Mouse (Mus musculus) hindbrain, embryonic 12.5 days (tissue): ENCODE measurements around the gene Psmb11. TPM values are rescaled to one million over a fixed set of nuclear protein-coding genes. Genes with fewer than 3 reads are reported as not detected.

Experiments used
- ATAC-seq: fragments of 200-750 bp; cut with Nextera tagmentation; 2 replicates; pipeline ENCODE4 v1.8.0; 2017; ENCODE audit warnings: moderate TSS enrichment; ENCODE audit not compliant: low FRiP score
- H3K27ac ChIP-seq: fragments of 300-500 bp; sonication (generic); 2 replicates; pipeline ENCODE4 v1.5.1; 2016; ENCODE audit warnings: mild to moderate bottlenecking
- H3K27me3 ChIP-seq: fragments of 300-500 bp; sonication (generic); 2 replicates; pipeline ENCODE4 v1.6.1; 2016; ENCODE audit warnings: mild to moderate bottlenecking
- H3K36me3 ChIP-seq: fragments of 300-500 bp; sonication (generic); 2 replicates; pipeline ENCODE4 v1.6.1; 2016; ENCODE audit warnings: mild to moderate bottlenecking
- H3K4me1 ChIP-seq: fragments of 300-500 bp; sonication (generic); 2 replicates; pipeline ENCODE4 v1.6.1; 2016
- H3K4me2 ChIP-seq: fragments of 300-500 bp; sonication (generic); replicated peaks from 2 replicates; pipeline ENCODE4 v1.6.1; 2016; ENCODE audit warnings: mild to moderate bottlenecking
- H3K4me3 ChIP-seq: fragments of 300-500 bp; sonication (generic); 2 replicates; pipeline ENCODE4 v1.5.1; 2016; ENCODE audit warnings: mild to moderate bottlenecking
- H3K9ac ChIP-seq: fragments of 300-500 bp; sonication (generic); 2 replicates; pipeline ENCODE4 v1.6.1; 2016; ENCODE audit warnings: mild to moderate bottlenecking, moderate library complexity
- H3K9me3 ChIP-seq: fragments of 300-500 bp; sonication (generic); replicated peaks from 2 replicates; pipeline ENCODE4 v1.6.1; 2016; ENCODE audit warnings: mild to moderate bottlenecking
- WGBS: fragments of 180-500 bp; shearing (Covaris S2); methylation state at CpG from one replicate; pipeline ENCODE4 v1.1.7; 2016; 5-methylcytosine and 5-hydroxymethylcytosine counted together
- polyA plus RNA-seq: library from polyadenylated mRNA; unstranded; fragments of >200 nt; fragmentation: Nextera tagmentation; extraction: Ambion mirVana; gene quantifications from 2 replicates; pipeline ENCODE4 v1.2.1, GENCODE M21; 2016

Gene Psmb11
- polyA plus RNA-seq, 1 experiment from 2014 or later: not detected

DNA sequence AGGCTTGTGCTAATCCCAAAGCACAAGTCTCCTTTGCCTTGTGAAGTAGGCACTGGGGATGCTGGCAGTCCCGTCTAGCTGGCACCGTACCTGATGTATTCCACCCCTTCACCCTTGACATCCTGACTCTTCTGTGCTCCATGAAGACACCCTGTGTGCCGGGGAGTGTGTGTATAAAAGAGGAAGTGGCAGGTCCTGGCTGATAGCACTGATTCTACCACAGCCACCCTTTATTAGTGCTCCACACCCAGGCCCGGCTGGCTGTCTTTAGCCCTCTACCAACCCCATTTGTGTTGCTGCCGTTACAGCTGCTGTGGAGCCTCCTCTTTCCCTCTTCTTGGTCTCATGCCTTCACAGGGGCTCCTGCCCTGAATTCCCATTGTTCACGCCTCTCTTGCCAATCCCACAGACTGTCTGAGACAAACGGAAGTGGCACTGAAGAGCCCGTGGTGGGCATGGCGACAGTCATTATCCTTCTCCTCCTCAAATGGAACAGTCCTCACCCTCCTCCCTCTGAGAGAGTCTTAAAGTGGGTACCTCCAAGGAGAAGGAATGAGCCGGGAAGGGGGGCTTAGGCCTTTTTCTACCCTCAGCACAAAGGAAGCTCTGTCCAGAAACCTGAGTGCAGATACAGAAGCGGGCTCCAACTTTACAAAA is 9.5 kb downstream of the Psmb11 start:
- H3K4me2 ChIP-seq: no peak overlapping the region
- H3K27me3 ChIP-seq: no peaks in the 10 kb centered on the region
- H3K9ac ChIP-seq: 0 out of 2 replicates have a peak overlapping the region, but pooled peaks have one; percentile 3
- H3K9me3 ChIP-seq: no peaks in the 10 kb centered on the region
- H3K27ac ChIP-seq: peak overlapping the region; percentile 71
- 86% methylated on average over 11 of the region's 11 CpGs for WGBS
- peaks cover 7% of the 10 kb centered on the region for H3K4me1 ChIP-seq
- ATAC-seq: peak; percentile 36; the same call in 1 of the 2 replicates
- H3K4me3 ChIP-seq: no peak overlapping the region
- H3K36me3 ChIP-seq: peaks cover 36% of the 10 kb centered on the region

DNA sequence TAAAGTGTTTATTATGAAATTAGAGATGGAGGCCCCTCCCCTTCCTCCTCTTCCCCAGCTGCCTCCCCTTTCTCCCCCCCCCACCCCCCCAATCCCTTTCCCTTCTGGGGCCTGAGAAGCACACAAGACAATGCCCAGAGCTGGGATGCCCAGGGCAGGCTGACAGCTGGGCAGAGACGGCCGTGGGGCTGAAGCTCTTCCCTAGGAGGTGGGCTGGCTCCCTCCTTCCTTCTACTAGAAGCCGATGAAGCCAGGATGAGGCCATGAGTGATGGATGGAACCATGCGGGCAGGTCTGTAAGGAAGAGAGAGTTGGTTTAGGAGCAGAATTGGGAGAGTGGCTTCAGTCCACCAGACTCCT is 10.0 kb downstream of the Psmb11 start:
- Histone ChIP-seq H3K9ac (0 out of 2 replicates have a peak overlapping the region, but pooled peaks have one; percentile 2), H3K27ac (peak overlapping the region; percentile 71), H3K4me3 (no peak overlapping the region), H3K4me2 (no peak overlapping the region), H3K4me1 (peaks cover 7% of the 10 kb centered on the region), H3K9me3 (no peaks in the 10 kb centered on the region), H3K27me3 (no peaks in the 10 kb centered on the region), H3K36me3 (peaks cover 41% of the 10 kb centered on the region)
- ATAC-seq: peak; percentile 53; the same call in 1 of the 2 replicates
- 46% methylated on average over 4 of the region's 4 CpGs for WGBS

DNA sequence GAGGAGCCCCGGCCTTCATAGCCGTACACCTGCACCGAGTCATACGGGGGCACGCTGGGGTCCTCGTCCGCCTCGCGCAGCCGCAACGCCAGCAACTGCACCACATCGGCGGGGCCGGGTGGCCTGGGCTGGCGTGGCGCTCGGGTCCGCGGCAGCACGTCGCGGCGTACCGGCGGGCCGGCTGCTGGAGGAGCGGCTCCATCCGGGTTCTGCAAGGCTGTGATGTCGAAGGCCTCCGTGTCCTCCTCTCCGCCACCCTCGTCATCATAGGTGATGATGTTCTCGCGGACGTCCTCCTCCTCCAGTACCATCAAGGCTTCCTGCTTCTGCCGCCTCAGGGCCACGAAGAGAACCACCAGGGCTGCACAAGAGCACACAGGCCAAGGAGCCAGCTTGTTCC is 11.0 kb downstream of the Psmb11 start:
- H3K4me1 ChIP-seq: peaks cover 7% of the 10 kb centered on the region
- no peak overlapping the region for H3K4me3 ChIP-seq
- H3K9me3 ChIP-seq: no peaks in the 10 kb centered on the region
- H3K27ac ChIP-seq: no peak overlapping the region
- WGBS: 93% methylated on average over 37 of the region's 37 CpGs
- no peak overlapping the region for H3K9ac ChIP-seq
- no peak for ATAC-seq
- no peaks in the 10 kb centered on the region for H3K27me3 ChIP-seq
- no peak overlapping the region for H3K4me2 ChIP-seq
- H3K36me3 ChIP-seq: peaks cover 52% of the 10 kb centered on the region

DNA sequence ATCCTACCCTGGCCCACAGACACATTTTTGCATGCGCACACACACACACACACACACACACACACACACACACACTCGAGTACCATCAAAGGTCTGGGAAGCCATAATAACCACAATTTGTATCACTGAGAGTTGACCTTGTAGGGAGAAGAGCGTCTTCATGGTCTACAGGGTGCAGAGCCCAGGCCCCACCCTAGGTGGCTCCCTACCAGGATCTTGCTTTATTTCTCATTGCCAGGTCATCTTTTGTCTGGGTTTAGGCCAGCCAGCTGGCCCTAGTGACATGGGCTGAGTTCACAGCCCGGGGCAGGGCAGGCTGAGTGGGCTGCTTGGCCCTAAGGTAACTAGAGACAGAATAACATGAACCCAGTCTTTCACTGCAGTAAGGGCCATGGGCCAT is 12.9 kb downstream of the Psmb11 start:
- H3K4me1 ChIP-seq: peaks cover 11% of the 10 kb centered on the region
- 73% methylated on average over 4 of the region's 4 CpGs for WGBS
- no peaks in the 10 kb centered on the region for H3K27me3 ChIP-seq
- H3K9me3 ChIP-seq: no peaks in the 10 kb centered on the region
- H3K4me3 ChIP-seq: no peak overlapping the region
- no peak overlapping the region for H3K4me2 ChIP-seq
- H3K36me3 ChIP-seq: peaks cover 63% of the 10 kb centered on the region
- no peak for ATAC-seq
- H3K27ac ChIP-seq: no peak overlapping the region
- H3K9ac ChIP-seq: no peak overlapping the region

DNA sequence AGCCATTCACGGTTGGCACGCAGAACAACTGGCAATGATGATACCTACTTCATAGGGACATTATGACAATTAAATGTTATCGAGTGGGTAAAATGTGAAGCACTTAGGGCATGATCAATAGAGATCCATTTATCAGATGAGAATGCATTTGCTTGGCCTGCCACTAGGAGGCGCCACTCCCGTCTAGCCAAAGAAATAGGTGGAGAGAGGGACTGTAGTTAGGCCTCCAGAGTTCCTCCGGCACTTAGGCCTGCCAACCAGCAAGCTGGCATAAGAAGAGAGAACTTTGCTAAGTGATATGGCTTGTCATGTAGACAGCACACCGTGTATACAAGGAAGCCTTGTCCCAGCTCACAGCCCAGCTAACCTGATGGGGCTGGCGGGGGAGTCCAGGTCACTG is 15.7 kb downstream of the Psmb11 start:
- ATAC-seq: no peak
- Histone ChIP-seq H3K9ac (no peak overlapping the region), H3K36me3 (peaks cover 49% of the 10 kb centered on the region), H3K4me1 (peaks cover 18% of the 10 kb centered on the region), H3K27ac (no peak overlapping the region), H3K4me2 (no peak overlapping the region), H3K9me3 (no peaks in the 10 kb centered on the region), H3K27me3 (no peaks in the 10 kb centered on the region), H3K4me3 (no peak overlapping the region)
- 48% methylated on average over 8 of the region's 8 CpGs for WGBS

DNA sequence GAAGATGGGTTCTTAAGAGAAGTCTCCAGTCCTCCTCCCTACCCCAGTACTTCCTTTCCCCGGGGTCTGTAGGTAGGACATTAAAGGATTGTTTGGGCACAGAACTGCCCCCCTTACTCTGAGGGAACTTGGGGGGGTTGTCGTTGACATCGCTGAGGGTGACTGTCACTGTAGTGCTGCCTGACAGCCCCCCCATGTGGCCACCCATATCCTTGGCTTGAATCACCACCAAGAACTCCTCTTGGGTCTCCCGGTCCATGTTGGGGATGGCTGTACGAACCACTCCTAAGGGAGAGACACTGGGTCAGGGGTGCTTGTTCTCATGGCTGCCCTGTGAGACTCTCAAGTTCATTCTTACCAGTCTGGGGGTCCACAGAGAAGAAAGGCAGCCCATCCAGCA is 17.0 kb downstream of the Psmb11 start:
- H3K9me3 ChIP-seq: no peaks in the 10 kb centered on the region
- 83% methylated on average over 5 of the region's 5 CpGs for WGBS
- H3K4me3 ChIP-seq: no peak overlapping the region
- H3K4me1 ChIP-seq: peaks cover 18% of the 10 kb centered on the region
- H3K27me3 ChIP-seq: no peaks in the 10 kb centered on the region
- no peak overlapping the region; the same call in 1 of the 2 replicates for H3K9ac ChIP-seq
- no peak overlapping the region for H3K4me2 ChIP-seq
- ATAC-seq: no peak
- no peak overlapping the region for H3K27ac ChIP-seq
- H3K36me3 ChIP-seq: peaks cover 48% of the 10 kb centered on the region

DNA sequence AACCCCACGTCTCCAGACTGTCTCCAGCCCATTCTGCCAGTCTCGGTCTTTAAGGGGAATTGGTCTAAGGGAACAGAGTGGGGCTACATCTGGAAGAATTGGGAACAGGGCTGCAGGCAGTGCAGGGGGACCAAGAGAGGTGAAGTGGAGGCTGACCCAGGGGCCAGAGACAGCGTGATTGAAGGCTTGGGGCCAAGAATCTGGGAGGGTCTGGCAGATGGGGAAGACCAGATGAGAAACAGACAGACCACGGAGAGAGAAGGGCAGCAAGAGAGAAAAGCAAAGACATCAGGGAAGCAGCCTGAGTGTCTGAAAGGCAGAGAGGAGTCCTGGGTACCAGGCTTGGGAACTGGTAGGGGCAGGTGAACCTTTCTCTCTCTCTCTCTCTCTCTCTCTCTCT is 18.9 kb downstream of the Psmb11 start:
- Histone ChIP-seq H3K9ac (peak overlapping the region; percentile 91), H3K4me1 (peaks cover 18% of the 10 kb centered on the region), H3K4me3 (peak overlapping the region; percentile 70), H3K4me2 (peak overlapping the region; percentile 87), H3K27me3 (no peaks in the 10 kb centered on the region), H3K27ac (peak overlapping the region; percentile 26; the same call in 1 of the 2 replicates), H3K9me3 (no peaks in the 10 kb centered on the region), H3K36me3 (peaks cover 62% of the 10 kb centered on the region)
- no peak for ATAC-seq
- 10% methylated on average over 4 of the region's 4 CpGs for WGBS

DNA sequence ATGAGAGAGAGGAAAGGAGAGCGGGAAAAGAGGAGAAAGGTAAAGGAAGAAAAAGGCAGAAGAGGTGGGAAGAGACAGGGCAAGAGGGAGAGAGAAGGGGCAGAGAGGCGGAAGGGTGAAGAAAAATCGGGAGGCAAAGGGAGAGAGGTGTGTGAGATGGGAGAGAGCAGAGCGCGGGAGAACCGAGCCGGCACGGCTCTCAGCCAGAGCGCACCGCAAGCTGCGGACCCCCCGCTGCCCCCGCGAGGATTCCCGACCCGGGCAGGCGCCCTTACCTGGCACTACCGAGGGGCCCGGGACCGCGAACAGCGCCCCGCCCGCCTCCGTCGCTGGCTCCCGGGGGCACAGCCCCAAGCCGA is 19.7 kb downstream of the Psmb11 start, which contains the start of gene Gm17606:
Gm17606 (plus strand) TSS at position 7 of the 359 bp plus-strand sequence.
- H3K36me3 ChIP-seq: peaks cover 65% of the 10 kb centered on the region
- WGBS: 1% methylated on average over 27 of the region's 28 CpGs
- no peak for ATAC-seq
- H3K9me3 ChIP-seq: no peaks in the 10 kb centered on the region
- H3K4me2 ChIP-seq: peak within 1 kb of the TSS; percentile 87
- peaks cover 18% of the 10 kb centered on the region for H3K4me1 ChIP-seq
- H3K9ac ChIP-seq: peak within 1 kb of the TSS; percentile 91
- peak within 1 kb of the TSS; percentile 70 for H3K4me3 ChIP-seq
- peak within 1 kb of the TSS; percentile 87 for H3K27ac ChIP-seq
- no peaks in the 10 kb centered on the region for H3K27me3 ChIP-seq

DNA sequence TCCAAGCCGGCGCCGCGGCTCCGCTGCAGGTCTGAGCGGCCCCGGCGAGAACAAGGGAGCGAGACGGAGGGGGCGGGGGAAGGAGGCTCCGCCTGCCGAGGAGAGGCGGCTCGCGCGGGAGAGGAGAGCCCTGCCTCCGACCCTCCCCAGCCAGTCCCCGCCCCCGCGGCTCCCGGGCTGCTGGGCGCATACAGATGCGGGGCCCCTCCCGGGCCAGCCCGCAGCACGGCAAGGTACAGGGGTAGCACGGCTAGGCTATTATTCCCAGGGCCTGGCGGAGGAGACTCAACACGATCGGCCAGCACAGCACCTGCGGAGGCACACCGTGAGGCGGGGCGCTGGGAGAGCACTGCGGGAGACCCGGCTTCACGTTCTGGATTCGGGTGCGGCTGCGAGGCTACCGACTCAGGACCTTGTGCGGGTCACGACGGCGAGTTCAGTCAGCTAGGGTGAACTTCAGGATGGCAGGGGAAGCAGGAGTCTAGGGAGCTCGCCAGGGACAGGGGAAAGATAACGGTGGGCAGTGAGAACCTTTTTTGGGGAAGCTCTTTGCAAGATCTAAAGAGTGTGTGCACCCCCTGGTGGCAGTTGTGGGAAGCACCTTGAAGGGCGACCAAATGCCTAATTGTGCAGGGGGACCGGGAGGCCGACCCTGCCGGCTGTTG is 20.2 kb downstream of the Psmb11 start, which contains the start of gene Cdh24:
Cdh24 (minus strand) TSS at position 60 of the 665 bp plus-strand sequence.
- H3K9me3 ChIP-seq: no peaks in the 10 kb centered on the region
- peak within 1 kb of the TSS; percentile 70 for H3K4me3 ChIP-seq
- peak; percentile 91 for ATAC-seq

DNA sequence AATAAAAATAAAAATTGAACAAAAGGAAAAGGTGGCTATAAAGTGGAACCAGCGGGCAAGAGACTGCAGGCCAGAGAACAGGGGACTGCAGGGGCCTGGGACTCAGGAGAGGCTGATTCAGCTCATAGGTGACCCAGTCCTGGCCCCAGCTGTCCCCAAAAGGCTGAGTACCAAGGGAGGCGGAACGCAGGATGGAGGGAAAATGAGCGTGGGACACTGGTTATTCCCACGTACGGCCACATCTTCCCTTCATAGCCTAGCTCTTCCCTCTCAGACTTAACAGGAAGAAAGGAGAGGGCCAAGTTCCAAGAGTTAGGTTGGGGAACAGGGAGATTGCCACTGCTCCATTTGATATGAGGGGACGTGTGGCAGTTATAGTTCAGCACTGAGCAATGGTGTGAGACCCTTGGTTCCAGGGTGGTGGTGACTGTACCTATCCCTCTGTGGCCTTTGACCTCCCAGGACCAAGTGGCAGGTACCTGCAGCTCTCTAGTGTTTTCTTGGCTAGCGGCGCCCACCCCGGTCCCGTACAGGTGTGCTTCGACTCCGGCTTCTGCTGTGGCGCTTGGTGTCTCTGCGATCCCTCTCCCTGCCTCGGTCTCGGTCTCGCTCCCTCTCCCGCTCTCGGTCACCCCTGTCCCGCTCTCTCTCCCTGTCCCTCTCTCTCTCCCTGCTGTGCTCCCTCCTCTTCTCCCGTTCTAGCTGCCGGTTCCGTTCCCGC is 21.2 kb downstream of the Psmb11 start:
- Histone ChIP-seq H3K9me3 (no peaks in the 10 kb centered on the region), H3K4me3 (no peak overlapping the region), H3K4me1 (peaks cover 18% of the 10 kb centered on the region), H3K36me3 (peaks cover 65% of the 10 kb centered on the region), H3K27ac (peak overlapping the region; percentile 87), H3K4me2 (no peak overlapping the region), H3K27me3 (no peaks in the 10 kb centered on the region), H3K9ac (no peak overlapping the region; the same call in 1 of the 2 replicates)
- 82% methylated on average over 25 of the region's 25 CpGs for WGBS
- ATAC-seq: no peak

More for the DNA sequence above, 20.2 kb downstream of the Psmb11 start, which contains the start of gene Cdh24:
- Histone ChIP-seq H3K27ac (peak within 1 kb of the TSS; percentile 87), H3K4me2 (peak within 1 kb of the TSS; percentile 87), H3K4me1 (peaks cover 18% of the 10 kb centered on the region), H3K9ac (peak within 1 kb of the TSS; percentile 91), H3K36me3 (peaks cover 65% of the 10 kb centered on the region), H3K27me3 (no peaks in the 10 kb centered on the region)
- under 1% methylated on average over 52 of the region's 52 CpGs for WGBS

DNA sequence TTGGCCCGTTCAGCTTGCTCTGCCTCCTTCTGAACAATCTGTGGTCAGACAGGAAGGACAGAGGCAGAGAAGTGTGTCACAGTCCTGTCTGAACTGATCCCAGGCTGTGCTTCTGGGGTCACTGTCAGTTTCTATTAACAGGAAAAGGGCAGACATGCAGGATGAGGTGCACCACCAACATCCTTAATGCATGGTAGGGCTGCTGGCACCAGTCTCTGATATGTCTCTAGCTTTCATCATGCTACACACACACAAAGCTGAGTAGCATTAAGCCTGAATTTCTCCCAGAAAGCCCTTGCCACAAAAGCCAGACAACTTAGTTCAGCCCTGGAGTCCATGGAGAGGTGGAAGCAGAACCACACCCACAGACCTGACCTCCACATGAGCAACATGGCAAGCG is 21.8 kb downstream of the Psmb11 start:
- 85% methylated on average over 2 of the region's 2 CpGs for WGBS
- H3K4me2 ChIP-seq: no peak overlapping the region
- H3K4me3 ChIP-seq: no peak overlapping the region
- peaks cover 19% of the 10 kb centered on the region for H3K4me1 ChIP-seq
- no peak for ATAC-seq
- no peaks in the 10 kb centered on the region for H3K27me3 ChIP-seq
- no peak overlapping the region for H3K9ac ChIP-seq
- no peak overlapping the region; the same call in 1 of the 2 replicates for H3K27ac ChIP-seq
- no peaks in the 10 kb centered on the region for H3K9me3 ChIP-seq
- H3K36me3 ChIP-seq: peaks cover 72% of the 10 kb centered on the region

DNA sequence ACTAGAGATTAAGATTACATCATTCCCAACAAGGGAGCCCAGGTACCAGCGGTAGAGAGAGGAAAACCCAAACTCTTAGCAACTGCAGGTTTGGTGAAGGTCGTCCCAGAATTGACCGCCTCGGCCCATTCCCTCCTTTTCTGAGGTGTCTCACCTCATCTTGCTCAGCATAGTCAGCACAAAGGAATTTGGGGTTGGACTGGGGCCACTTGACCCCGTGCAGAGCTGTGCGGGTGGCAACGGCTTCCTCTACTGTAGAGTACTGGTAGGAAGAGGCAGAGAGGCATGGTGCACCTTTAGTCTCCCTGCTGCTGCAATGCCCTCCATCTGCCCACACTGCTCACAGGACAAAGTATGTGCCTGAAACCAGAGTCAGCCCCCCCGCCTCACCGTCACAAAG is 23.1 kb downstream of the Psmb11 start:
- H3K9me3 ChIP-seq: no peaks in the 10 kb centered on the region
- H3K27ac ChIP-seq: no peak overlapping the region
- no peak overlapping the region for H3K4me3 ChIP-seq
- no peak overlapping the region for H3K4me2 ChIP-seq
- H3K27me3 ChIP-seq: no peaks in the 10 kb centered on the region
- H3K9ac ChIP-seq: no peak overlapping the region
- peaks cover 71% of the 10 kb centered on the region for H3K36me3 ChIP-seq
- ATAC-seq: no peak
- WGBS: 97% methylated on average over 9 of the region's 9 CpGs
- H3K4me1 ChIP-seq: peaks cover 23% of the 10 kb centered on the region
